Mouse (Mus musculus) hindlimb bud, embryonic 11.5 days (tissue): ENCODE data around the gene Med26.

Experiments
- DNase-seq: peaks from one replicate; pipeline ENCODE4 v3.0.0-alpha.2; 2012; ENCODE audit warnings: low read depth, low spot score; ENCODE audit errors: extremely low spot score

Med26 gene

GRCm38 (mm10) chr8:72491680-72492621, 56.1 kb downstream of the Med26 start, which contains the start of gene Slc35e1:
TSS of gene Slc35e1 (minus strand) at chr8:72492614.
- no peak for DNase-seq

DNA sequence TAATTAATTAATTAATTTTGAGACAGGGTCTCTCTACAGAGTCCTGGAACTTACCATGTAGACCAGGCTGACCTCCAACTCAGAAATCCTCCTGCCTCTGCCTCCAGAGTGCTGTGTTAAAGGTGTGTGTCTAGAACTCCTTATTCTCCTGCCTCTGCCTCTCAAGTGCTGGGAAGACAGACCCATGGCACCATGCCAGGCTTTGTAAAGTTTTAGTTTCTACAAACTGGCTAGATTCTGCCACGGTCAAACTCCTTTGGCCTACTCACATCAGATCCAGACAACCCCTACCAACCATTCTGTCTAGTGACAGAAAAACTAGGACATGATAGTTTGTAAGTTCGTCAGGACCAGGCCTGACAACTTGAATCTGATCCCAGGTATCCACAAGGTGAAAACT, 57.1 kb downstream of the Med26 start:
- no peak for DNase-seq

- no peak for DNase-seq
These were observed 61.1 kb downstream of the Med26 start for GRCm38 (mm10) chr8:72487014-72487413.

DNA sequence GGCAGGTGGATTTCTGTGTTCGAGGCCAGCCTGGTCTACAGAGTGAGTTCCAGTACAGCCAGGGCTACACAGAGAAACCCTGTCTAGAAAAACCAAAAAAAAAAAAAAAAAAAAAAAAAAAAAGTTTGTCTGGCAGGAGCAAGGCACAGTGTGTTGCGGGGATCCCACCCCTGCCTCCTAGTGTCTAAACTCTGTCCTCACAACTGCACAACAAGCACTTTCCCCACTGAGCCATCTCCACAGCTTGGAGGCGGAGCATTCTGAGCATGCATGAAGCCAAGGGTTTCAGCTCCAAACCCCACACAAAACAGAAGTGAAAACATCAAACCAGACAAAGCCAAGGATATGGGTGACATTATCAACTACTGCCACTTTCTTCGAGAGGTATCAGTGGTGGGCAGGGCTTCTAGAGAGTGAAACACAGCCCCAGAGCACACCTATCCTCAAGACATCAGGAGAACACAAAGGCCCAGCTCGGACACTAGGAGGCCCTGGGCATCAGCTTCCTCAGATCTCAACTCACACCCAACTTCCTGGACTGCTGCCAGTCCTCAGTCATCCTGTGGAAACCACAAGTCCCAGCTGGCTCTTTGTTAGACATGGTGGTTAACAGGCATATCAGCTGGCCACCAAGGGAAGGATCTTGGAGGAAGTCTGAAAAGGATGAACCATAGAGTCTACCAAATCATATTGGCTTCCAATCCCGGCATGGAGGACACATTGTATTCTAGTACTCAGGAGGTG, 62.4 kb downstream of the Med26 start:
- no peak for DNase-seq

DNA sequence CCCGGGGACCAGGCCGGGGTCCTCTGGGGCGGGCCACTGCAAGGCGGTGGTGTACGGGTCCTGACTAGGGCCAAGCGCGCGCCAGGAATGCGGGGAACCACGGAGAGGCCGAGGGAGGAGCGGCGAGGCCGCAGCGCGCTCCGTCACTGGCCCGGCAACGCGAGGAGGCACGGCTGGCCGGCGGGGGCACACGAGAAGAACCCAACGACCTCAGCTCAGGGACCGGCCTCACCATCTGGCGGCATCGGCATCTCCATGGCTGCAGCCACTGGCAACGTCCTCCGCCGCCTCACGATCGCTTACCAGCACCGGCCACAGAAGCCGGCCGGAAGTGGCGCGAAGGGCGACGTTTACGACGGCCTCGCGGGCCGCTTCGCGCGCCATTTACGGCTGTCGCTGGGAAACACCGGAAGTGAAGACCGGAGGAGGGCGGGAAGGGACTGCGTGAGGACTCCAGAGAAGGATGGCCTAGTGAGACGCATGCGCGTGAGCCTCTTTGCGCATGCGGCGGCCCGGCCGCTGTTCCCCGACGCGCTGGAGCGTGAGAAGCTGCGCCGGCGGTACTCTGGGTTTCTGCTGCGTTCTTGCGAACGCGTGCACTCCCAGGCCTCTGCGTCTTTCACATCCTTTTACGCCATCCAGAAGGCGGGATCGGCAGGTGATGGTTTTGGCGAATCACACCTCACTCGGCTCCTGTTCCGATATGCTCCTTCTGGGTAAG, 73.1 kb downstream of the Med26 start, which contains the start of gene Cherp:
TSS of gene Cherp (minus strand) at position 401 of the 721 bp plus-strand sequence.
- peak; percentile 96 for DNase-seq

DNA sequence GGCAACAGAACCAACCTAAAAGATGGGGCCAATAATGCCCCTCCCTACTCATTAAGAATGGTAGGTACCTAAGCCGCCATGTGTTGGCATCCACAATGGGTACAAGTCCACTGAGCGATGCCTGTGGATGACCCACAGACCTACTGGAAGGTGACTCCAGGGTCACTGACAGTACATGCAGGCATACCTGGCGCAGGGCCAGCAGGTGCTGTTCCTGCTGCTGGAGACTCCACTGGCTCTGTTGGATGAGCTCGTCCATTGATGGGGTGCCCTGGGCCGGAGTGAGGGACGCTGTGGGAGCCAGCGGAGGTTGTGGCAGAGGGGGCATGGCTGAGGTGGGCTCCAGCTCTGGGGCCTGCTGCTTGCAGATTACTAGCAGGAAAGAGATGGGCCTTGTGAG, 77.4 kb downstream of the Med26 start:
- no peak for DNase-seq

DNA sequence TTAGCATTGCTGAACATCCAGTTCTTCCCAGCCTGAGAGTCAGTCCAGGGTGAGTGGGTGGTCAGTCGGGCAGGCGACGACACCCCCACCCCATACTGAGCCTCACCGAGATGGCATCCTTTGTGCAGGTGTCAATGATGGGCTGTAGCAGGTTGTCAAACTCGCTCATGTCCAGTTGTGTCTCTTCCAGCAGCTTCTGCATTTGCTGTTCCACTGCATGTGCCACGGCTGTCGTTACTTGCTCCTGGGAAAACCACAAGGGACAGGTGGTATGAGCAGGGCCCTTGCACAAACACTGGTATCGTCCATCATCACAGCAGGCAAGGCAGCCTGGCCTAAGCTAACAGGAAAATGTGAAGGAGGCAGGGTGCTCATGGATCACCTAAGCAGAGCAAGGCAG, 78.1 kb downstream of the Med26 start:
- no peak for DNase-seq

GRCm38 (mm10) chr8:72469243-72469642, 78.8 kb downstream of the Med26 start:
- DNase-seq = no peak

GRCm38 (mm10) chr8:72464211-72464610, 83.9 kb downstream of the Med26 start:
- no peak for DNase-seq

- DNase-seq = no peak
These were observed 88.1 kb downstream of the Med26 start for GRCm38 (mm10) chr8:72459881-72460533.

- DNase-seq = no peak
These were observed 89.6 kb downstream of the Med26 start for GRCm38 (mm10) chr8:72458457-72458856.

DNA sequence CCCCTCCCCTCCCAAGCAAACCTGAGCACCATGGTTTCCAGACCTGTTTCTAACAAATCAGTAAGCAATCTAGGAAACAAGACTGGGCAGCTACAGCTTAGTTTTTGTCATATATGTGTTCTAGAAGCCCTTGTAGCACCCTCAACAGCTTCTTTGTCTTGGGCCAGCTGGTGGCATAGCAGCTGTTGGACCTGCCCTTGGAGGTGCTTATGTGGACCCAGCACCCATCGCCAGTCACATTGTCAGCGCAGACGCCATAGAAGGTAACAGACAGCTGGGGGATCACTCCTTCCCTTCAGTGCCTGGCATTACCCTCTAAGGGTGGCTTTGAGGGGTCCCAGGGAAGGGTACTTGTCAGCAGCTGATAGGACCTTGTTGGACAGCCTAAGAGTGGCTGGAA, 90.3 kb downstream of the Med26 start:
- DNase-seq = no peak

DNA sequence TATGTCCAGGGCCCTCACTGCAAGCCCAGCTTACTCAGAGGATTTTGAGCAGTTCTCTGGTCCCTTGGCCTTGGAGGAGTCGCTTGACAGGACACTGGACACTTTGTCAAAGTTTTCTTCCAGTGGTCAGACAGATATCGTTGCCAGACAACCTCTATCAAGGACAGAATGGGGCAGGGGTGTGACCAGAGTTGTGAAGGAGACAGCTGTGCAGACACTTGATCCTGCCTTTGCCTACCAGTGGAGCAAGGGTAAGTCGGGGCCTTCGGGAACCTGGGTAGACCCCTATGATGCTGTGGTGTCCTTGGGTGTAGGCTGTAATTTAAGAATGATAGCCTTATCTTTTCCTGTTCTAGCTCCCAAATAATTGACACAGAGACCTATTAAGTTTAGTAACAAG, 92.8 kb downstream of the Med26 start:
- DNase-seq = no peak

GRCm38 (mm10) chr8:72453904-72454303, 94.2 kb downstream of the Med26 start:
- DNase-seq = no peak

- DNase-seq = no peak
These were observed 96.6 kb downstream of the Med26 start for GRCm38 (mm10) chr8:72451516-72451915.

DNA sequence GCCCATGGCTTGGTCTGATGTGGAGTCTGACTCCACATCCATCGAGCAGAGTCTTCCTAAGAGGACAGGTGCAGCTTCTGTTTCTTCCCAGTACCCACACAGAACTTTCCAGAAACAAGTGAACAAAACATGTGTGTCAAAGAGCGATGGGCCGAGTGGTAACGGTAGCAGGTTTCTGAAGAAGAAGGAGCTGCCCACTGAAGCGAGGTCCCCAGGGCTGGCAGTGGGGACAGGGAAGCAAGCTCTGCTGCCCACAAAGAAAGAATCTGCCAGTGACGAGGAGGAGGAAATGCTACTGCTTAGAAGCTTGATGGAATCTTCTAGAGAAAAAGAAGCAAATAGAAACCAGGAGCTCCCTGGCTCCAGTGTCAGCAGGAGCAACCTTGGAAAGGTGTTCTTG, 103.0 kb downstream of the Med26 start:
- no peak for DNase-seq
